Comparison of ENCODE assay signal across 8 mouse cellular contexts in the genomic region with DNA sequence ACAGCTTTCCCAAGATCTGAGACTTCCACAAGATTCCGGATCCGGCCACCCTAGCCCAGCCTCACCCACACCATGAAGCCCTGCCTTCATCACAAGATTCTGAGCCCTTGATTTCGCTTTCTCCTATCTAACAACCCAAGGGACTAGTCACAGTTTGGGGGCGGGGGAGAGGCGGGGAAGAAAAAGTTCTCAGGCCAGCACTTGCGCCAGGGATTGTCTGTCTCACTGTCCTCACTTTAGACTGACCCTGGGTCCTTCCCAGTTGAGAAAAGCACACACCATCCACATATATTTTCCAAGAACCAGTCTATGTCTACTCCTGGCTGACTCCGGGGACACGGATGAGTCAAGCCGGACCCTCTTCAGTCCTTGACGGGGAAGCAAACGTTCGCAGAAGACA. TPM values are rescaled to one million over a fixed set of nuclear protein-coding genes. Genes with fewer than 3 reads are reported as not detected.
A peak's percentile ranks its signal among the peaks of the same experiment; 100 is the strongest.
DNase-seq lines count a peak whose midpoint lies in the region; ATAC-seq and TF ChIP-seq lines count a peak whose summit lies in the region.

No protein-coding gene starts in this region.

- H3K27ac ChIP-seq in layer of hippocampus, adult 2 months: no peak overlapping the region
- H3K27ac ChIP-seq in cortical plate, adult 2 months (ENCODE audit: insufficient read depth, low read length): no peak overlapping the region
- H3K27ac ChIP-seq in hindbrain, postnatal 0 days: peak overlapping the region; percentile 60; the same call in 1 of the 2 replicates

- 44% methylated on average over 12 of the region's 12 CpGs for WGBS in hindbrain, postnatal 0 days

- H3K36me3 ChIP-seq in hindbrain, postnatal 0 days (ENCODE audit: insufficient read depth, low read length): 0 out of 2 replicates have a peak, but pooled peaks cover 8% of the 10 kb centered on the region

- H3K4me1 ChIP-seq in cortical plate, adult 2 months (ENCODE audit: control insufficient read depth, insufficient read depth, low read length): no peaks in the 10 kb centered on the region
- peaks cover 7% of the 10 kb centered on the region; the same call in 1 of the 2 replicates for H3K4me1 ChIP-seq in hindbrain, postnatal 0 days (ENCODE audit: insufficient read depth, low read length)

- no peak for DNase-seq in layer of hippocampus, adult 2 months (ENCODE audit: low spot score in 2 of 2)
- no peak for DNase-seq in layer of hippocampus, adult 8-10 months (ENCODE audit: low spot score in 2 of 2)
- DNase-seq in hindbrain, postnatal 0 days (ENCODE audit: low spot score): no peak
- DNase-seq in neural tube, embryonic 10.5 days (ENCODE audit: extremely low spot score, low spot score): peak; percentile 17
- DNase-seq in ovary, postnatal 10 days (ENCODE audit: low spot score): no peak
- no peak for DNase-seq in cerebellum, adult 8-10 months
- DNase-seq in layer of hippocampus, postnatal 36 days: no peak

- TF ChIP-seq CTCF in layer of hippocampus, adult 2 months (conservative IDR thresholded peaks at IDR 0.05): no peak
- TF ChIP-seq CTCF in cortical plate, adult 2 months (IDR thresholded peaks at IDR 0.05; ENCODE audit: extremely low read depth, insufficient read depth, low read length): no peak
- no peak for TF ChIP-seq CTCF in hindbrain, postnatal 0 days (IDR thresholded peaks at IDR 0.05; ENCODE audit: low read depth)

- ATAC-seq in hindbrain, postnatal 0 days: no peak

- no peaks in the 10 kb centered on the region for H3K27me3 ChIP-seq in hindbrain, postnatal 0 days (ENCODE audit: insufficient read depth, low read length)

- peak overlapping the region; percentile 85 for H3K4me2 ChIP-seq in hindbrain, postnatal 0 days (ENCODE audit: low read depth, low read length)

- peak overlapping the region; percentile 54 for H3K4me3 ChIP-seq in layer of hippocampus, adult 2 months
- H3K4me3 ChIP-seq in cortical plate, adult 2 months (ENCODE audit: insufficient read depth, low read length): peak overlapping the region; percentile 45; the same call in 1 of the 2 replicates
- H3K4me3 ChIP-seq in hindbrain, postnatal 0 days (ENCODE audit: low read length): peak overlapping the region; percentile 59

- H3K9me3 ChIP-seq in hindbrain, postnatal 0 days (ENCODE audit: low read length): no peaks in the 10 kb centered on the region

- peak overlapping the region; percentile 69 for H3K9ac ChIP-seq in hindbrain, postnatal 0 days (replicated peaks; ENCODE audit: low read length)

- no peak for TF ChIP-seq POLR2A in cortical plate, adult 2 months (IDR thresholded peaks at IDR 0.05; ENCODE audit: extremely low read depth, insufficient read depth, low read length)

RNA-seq across cellular contexts. Expression of a gene that starts 0.7 kb away (rescaled TPM):
- total RNA-seq in layer of hippocampus, adult 2 months (2021): 1 to 10 TPM; 3.1 to 3.6 TPM
- 1 to 10 TPM; 2.9 to 4.5 (median 3.6) TPM for total RNA-seq in layer of hippocampus, adult 8-10 months (2022)
- 2.8 and 3.0 TPM in 2 replicates for polyA plus RNA-seq in cortical plate, adult 2 months (2012; rRNA removed)
- total RNA-seq in hindbrain, postnatal 0 days (2014; rRNA removed): 5.6 and 6.2 TPM in 2 replicates
- polyA plus RNA-seq in hindbrain, postnatal 0 days (2015; fragmentation: Nextera tagmentation; extraction: Ambion mirVana): 5.0 and 7.3 TPM in 2 replicates
- 1 to 10 TPM; 2.3 to 5.5 TPM for total RNA-seq in layer of hippocampus, postnatal 36 days (2021)

RNA-seq across cellular contexts. Expression of a gene that starts 25.4 kb away (rescaled TPM):
- total RNA-seq in layer of hippocampus, adult 2 months (2021): 1 to 10 TPM; 3.6 to 4.5 TPM
- 1 to 10 TPM; 3.4 to 4.6 (median 4.0) TPM for total RNA-seq in layer of hippocampus, adult 8-10 months (2022)
- polyA plus RNA-seq in cortical plate, adult 2 months (2012; rRNA removed): 1.9 and 3.0 TPM in 2 replicates
- total RNA-seq in hindbrain, postnatal 0 days (2014; rRNA removed): 0.47 and 1.0 TPM in 2 replicates
- 0.98 and 1.4 TPM in 2 replicates for polyA plus RNA-seq in hindbrain, postnatal 0 days (2015; fragmentation: Nextera tagmentation; extraction: Ambion mirVana)
- 1 to 10 TPM; 3.1 to 3.6 TPM for total RNA-seq in layer of hippocampus, postnatal 36 days (2021)

RNA-seq across cellular contexts. Expression of a gene that starts 36.5 kb away (rescaled TPM):
- total RNA-seq in layer of hippocampus, adult 2 months (2021): 10 to 100 TPM; 11.9 to 16.0 TPM
- total RNA-seq in layer of hippocampus, adult 8-10 months (2022): 10 to 100 TPM; 13.3 to 15.7 (median 15.1) TPM
- polyA plus RNA-seq in cortical plate, adult 2 months (2012; rRNA removed): 14.2 and 17.0 TPM in 2 replicates
- 30.9 and 31.9 TPM in 2 replicates for total RNA-seq in hindbrain, postnatal 0 days (2014; rRNA removed)
- 37.5 and 42.4 TPM in 2 replicates for polyA plus RNA-seq in hindbrain, postnatal 0 days (2015; fragmentation: Nextera tagmentation; extraction: Ambion mirVana)
- 10 to 100 TPM; 12.8 to 13.5 TPM for total RNA-seq in layer of hippocampus, postnatal 36 days (2021)
